Mouse (Mus musculus) spleen, postnatal 14 days (tissue): ENCODE results near the gene Snapc3.

Experiments
- DNase-seq, 2 experiments: peaks; one replicate each; pipeline ENCODE4 v3.0.0; 2021 to 2022; ENCODE audit warnings: low spot score in 2 of 2

The Snapc3 gene

DNA sequence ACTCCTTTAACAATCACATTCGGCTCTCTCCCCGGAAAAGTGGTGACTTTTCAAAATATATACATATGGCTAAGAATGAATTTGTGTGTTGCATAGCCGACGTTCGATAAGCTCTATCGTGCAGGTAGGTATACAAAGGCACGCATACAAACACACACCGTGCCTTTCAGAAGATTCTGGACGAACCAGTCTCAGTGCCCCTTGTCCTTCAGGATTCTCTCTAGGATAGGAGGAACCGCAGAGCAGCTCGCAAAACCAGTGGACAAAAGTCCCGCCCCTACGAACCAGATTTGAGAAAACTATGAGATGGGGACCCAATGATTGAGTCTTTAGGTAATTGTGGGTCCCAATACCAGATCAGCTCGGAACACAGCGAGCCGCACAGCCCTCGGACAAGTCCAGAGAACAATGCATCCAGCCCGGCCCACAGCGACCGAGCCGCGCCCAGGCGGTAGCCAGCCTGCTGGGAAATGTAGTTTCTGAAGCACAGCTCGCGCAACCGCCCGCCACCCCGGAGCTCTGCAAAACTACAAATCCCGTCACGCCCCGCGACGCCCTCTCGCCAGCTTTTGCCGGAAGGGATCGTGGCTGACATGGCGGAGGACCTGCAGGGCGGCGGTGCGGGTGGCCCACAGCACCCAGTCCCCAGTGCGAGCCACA, at the start of gene Snapc3:
Snapc3 (plus strand) TSS at position 565 of the 660 bp plus-strand sequence.
- DNase-seq: peak; percentile 90 to 94

DNA sequence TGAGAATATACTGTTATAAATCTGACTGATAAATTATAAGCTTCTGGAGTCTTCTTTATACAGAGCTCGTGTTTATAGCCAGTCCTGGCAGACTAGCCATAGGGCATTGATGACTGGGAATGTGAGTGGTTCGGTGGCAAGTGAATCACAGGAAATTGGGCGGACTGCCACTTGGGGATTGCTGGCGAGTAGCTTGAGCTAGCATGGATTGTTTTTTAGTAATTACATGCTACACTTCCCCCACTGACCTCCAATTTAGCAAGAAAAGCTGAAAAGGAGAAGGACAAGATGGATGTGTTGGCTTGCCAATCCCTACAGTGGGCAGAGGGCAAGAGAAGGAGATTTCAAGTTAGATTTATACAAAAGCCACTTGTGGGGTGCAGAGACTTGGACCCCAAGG, 44.1 kb upstream of the Snapc3 start:
- DNase-seq: no peak

DNA sequence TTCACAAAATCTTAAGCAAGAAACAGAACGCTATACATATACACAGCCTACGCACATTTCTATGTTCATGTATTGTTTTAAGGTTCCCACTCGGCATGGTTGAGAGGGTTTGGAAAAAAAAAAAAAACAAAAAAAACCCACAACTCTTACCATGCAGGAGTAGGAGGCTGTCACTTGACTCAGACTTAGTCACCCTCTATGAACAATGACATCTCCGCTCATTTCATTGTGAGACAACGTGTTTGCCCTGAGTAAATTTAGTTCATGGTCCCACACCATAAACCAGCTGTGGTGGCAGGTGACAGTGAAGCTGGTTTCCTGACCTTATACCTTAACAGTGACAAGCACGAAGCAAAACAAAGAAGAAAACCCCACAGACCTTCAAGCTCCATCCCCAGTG, 41.9 kb upstream of the Snapc3 start:
- DNase-seq: no peak

DNA sequence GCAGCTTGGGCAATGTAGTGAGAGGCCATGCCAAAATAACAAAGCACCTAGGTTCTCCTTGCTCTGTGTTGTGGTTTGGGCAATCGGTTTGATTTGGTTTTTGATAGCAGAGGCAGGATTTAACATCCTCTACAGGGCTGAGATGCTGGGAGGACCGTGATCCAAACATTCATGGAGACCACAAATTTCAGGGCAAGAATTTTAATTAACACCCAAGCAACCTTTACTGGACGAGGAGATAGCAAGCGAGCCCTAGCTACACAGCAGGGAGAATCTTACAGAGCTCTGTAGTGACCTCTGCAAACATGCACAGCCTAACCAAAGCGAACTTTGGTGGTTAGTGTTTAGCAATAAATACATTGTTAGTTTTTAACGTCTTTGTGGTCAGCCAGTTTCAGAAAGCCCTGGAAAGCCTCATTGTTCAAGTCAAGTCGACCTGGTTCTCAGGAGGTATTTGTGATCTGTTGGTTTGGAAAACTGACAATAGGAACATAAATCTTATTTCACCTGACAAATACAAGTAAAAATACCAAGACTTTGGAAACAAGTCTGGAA, 41.0 kb upstream of the Snapc3 start:
- no peak for DNase-seq

DNA sequence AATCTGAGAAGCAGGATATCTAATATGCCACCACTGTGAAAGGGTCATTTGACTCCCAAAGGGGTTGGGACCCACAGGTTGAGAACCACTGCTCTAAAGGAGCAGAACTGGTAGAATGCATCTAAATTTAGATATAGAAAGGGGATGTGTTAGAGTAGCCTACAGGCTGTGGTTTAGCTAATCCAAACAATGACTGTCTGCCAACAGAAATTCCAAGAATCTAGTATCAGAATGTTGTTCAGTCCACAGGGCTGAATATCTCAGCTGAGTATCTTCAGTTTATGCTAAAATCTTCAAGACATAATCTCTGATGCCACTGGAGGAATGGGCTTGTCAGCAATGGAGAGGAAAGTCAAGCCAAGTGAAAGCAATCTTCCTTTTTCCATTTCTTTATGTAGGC, 38.5 kb upstream of the Snapc3 start:
- no peak for DNase-seq

DNA sequence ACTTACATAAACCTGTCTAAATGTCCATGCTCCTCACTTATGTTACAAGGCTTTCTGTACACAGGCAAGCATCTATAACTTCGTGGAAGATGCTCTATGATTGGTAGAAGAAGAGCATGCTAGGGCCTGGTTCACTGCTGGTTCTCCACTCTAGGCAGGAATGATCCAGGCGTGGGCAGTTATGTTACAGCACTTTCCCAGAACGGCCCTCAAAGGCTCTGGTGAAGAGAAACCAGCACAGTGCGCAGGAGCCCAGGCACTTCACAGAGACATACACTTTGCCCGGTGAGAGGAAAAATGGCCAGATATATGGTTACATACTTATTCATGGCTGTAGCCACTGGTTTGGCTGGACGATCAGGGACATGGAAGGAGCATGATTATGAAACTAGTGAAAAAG, 37.8 kb upstream of the Snapc3 start:
- DNase-seq: no peak

DNA sequence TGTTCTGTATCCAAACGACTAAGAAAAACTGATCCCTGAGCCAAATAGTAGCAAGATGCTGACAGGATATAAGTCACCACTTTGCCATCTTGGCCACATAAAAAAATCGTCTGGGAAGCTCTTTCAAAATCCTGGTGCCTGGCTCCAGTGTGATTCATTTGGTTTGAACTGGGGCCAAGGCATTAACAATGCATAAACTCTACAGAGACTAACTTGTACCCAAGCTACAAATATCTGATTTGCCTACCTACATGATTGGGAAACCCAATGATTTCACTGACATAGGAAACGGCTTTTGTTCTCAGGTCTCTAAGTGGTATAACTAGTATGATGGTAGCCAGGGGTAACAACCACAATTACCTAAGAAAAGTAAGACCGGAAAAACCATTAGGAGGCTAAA, 37.3 kb upstream of the Snapc3 start:
- no peak for DNase-seq

DNA sequence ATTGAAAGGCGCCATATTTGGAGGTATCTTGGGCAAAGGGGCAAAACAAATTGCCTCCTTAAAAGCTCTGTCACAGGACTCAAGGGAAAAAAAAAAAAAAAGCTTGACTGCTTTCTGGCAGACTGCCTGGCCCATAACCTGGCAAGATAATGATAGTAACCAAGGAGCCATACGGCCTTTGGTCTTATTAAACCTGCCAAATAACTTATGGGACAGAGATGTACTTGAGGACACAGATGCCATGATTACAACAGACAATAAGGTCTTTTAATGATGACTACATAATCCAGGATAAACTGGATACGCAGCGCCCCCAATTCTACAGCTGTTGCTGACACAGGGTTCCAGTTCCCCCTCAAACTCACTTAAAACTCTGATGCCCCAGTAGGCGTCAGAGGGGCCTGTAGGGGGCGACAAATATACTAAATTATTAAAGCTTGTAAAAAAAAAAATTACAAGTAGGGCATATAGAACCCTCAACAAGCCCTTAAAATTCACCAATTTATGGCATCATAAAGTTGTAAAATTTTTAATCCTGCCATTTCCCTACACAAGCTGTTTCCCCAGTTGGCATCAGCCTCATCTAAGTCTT, 33.5 kb upstream of the Snapc3 start:
- DNase-seq: peak in 1 of 2 experiments; percentile 23

DNA sequence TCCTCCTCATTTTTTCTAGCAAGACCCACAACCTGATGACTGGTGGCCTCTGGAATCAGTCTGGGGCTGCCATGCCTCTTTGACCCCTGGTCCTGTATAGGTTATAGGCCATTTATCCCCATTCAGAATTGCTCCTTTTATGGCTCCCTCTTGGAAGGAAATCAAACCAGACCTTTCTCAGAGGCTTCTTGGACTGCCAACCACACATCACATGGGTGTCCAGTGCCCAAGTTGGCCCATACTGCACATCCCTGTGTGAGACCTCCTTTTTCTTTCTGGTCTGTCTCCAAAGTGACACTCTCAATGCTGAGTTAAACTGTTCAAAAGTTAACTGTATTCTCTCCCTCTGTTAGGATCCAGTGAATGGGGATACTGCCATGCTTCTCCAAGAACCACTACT, 32.4 kb upstream of the Snapc3 start:
- DNase-seq: no peak

DNA sequence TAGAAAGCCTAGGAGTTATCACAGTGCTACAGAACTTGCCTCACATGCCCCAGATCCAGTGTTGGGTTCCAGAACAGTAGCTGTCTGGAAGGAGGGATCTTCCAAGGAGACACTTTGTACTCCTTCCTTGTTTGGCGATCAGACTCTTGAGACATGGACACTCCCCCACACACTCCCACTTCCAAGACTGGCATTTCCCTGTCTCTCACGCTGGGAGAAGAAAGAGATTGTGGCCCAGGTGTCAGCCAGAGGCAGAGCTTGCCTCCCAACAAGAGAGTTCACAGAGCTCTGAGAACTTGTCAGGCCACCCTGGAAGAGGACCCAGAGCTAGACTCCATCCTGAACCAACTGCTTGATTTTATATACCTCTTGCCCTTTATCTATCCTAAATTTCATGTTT, 27.0 kb upstream of the Snapc3 start:
- no peak for DNase-seq

DNA sequence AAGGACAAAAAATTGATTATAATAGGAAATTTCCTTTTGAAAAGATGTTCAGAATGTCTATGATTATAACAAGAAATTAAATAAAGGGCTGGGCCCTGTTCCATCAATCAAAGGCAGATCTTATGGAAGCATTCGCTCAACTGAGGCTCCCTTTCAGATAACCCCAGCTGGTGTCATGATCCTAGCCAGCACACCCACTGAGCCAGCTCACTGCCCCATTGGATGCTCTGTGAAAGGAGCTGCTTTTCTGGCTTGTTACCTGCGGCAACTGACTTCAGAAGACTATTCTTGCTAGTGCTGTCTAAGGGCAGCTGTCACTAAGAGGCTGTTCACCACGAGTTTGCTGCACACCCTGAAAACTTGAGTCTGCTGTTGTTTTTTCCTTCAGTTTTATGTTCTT, 25.6 kb upstream of the Snapc3 start:
- no peak for DNase-seq

DNA sequence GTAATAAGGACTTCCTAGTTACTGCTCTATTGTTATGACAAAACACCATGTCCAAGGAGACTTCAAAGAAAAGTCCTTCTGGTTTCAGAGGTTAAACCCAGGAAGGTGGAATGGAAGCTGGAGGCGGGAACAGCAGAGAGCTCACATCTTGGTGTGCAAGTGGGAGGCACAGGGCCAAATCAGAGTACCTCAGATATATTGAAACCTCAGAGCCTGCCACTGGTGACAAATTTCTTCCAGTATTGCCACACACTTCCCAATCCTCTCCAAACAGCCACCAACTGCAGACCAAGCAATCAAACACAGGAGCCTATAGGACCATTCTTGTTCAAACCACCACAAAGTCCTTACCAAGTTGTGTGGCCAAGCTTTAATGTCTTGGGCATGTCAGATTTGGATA, 23.8 kb upstream of the Snapc3 start:
- no peak for DNase-seq

DNA sequence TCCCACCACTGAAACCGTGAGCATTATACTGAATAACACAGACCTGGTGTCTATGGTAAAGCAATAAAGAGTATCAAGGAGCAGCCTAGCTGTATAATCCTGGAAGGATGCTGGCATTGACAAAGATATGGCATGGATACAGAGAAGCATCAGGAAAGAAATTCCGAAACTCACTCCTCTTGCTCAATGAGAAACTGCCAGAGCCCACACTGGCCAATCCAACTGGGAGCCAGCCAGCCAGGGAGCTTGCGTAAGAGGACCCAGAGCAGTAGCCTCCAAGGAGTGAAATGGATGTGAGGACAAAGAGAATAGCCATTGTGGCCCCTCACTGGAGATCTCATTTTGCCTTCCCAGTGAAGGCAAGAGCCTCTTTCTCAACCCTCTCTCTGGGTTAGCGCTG, 21.2 kb upstream of the Snapc3 start:
- no peak for DNase-seq

DNA sequence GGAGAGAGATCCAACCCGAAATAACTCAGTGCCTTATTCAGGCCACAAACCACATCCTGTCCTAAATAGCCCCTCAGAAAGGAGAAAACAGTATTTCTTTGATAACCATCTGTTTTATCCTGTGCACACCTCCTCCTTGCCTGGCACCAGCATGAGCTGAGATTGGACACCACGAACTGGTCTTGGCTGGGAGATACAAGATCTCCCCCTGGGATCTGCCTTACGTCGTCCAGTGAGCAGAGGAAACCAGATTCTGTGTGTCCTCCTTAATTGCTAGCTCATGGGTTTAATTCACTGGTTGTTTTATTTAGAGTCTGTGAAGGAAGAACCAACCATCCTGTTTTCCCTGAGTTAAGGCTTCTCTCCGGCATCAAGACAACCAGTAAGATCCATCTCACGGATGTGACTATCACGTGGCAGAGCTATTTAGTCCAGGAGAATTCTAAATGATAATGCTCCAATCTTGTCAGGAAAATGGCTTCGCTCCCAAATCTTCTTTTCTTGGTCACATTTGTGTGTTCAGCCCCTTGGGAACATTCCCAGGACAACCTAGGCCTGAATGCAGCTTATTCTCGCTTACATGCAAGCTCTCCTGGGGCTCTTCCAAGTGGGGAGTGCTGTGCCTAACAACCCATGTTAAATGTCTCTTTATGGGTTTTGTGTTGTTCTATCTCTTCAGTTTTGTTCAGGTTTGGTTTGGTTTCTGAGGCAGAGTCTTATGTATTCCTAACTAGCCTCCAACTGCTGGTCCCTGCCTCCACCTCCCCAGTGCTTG, 20.3 kb upstream of the Snapc3 start:
- DNase-seq: no peak

DNA sequence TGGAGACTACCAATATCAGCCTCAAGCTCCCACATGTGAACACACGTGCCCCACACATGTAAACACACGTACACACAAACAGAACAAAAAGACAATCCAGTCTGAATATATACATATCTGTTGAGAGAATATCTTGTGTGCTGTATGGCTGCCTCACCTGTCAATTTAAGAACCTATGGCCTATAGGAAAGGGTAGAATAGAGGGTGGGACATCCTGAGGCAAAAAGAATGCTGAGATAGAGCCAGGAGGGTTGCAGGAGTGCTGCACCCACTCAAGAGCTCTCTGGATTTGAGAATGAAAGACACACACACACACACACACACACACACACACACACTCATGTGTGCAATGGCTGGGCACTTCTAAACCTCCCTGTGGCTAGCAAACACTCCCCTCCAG, 19.0 kb upstream of the Snapc3 start:
- no peak for DNase-seq

DNA sequence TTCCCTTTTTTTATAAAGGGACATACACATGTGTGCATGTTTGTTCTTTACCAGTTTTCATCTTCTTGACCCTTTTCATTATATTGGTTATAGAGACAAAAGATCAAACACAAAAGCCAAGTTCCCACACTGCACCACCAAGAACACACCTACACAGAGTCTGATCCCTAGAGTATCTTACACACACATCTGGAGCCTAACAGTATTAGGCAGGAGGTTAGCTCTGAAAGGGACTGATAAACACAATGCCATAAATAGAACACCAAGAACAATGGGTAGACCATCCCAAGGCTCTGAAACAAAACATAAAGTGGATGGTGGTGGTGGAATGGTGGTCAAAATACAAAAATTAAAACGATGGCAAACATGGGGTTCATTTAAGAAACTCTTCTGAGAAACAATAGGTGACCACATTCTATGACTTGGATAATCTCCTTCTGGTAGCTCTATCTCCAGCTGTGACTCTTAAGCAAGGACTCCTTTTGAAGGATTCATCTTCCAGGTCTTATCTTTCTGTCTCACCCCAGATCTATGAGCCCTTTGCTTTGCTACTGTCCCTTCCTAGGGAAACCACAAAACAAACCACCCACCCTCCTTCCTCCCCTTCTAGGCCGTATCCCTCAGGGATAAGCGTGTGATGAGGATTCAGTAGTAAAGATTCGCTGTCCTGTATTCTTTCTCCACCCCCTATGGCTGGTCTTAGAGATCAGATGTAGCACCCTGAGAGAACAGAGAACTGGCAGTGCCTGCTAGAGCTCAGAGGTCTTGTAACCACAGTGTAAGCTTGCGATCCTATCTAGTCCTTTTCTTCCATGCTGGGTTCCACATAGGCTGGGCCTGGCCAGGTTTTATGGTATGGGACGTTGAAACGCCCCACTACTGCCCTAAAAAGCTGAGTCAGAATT, 16.6 kb upstream of the Snapc3 start:
- no peak for DNase-seq

DNA sequence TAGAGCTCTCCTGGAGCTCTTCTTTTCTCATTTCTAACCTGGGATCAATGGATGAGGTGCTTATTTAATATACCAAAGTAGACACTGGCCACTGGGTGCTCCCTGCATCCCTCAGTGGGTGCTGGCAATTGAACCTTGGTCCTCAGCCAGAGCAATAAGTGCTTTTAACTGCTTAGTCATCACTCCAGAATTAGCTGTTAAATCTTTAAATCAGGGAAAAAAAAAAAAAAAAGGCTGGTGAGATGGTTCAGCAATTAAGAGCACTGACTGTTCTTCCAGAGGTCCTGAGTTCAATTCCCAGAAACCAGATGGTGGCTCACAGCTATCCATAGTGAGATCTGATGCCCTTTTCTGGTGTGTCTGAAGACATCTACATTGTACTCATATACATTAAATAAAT, 15.8 kb upstream of the Snapc3 start:
- no peak for DNase-seq

DNA sequence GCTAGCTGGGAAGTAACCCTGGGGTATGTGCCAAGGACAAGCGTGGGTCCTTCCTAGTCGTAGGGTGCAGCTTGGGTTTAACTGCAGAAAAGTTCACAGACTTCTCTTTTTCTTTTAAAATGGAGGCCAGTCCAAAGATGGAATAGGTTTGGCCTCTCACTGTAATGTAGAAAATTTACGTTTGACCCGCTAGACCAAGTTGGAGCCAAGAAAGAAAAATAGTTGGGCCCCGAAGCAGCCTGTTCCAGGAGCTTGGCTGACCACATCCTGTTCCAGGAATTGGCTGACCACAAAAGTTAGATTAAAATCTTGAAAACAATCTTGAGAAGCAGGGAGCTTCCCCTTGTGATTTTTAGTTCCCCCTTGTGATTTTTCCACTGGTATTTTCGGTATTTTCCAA, 9.8 kb upstream of the Snapc3 start:
- no peak for DNase-seq

DNA sequence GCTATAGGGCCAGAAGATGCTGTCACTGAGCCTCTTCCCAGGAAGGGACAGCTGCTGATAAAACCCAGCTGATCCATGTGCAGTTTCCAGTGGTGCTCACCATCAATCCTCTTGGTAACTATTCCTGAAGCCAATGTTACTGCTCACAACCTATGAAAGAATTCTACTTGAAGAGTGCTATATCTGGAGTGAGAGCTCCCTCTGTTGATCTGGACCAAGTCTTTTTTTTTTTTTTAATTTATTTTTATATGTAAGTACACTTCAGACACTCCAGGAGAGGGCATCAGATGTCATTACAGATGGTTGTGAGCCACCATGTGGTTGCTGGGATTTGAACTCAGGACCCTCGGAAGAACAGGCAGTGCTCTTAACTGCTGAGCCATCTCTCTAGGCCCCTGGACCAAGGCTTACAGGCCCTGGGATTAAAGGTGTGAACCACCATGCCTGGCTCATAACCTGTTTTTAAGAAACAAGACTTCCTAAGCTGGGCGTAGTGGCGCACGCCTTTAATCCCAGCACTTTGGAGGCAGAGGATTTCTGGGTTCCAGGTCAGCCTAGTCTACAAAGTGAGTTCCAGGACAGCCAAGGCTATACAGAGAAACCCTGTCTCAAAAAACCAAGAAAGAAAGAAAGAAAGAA, 7.5 kb upstream of the Snapc3 start:
- no peak for DNase-seq

DNA sequence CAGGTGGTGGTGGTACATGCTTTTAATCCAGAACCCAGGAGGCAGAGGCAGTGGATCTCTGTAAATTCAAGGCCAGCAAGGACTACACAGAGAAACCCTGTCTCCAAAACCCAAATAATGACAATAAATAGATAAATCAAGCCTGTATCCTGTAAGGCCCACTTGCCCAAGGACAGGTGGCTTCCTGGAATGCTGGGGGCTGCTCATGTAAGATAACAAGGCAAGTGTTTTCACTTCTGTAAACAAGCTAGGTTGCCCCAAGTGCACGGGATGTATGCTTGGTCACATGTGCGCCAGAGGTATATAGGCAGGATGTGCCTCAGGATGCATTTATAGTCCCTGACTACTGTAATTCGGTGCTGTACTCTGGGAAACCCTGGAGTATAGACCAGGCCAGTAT, 5.5 kb upstream of the Snapc3 start:
- DNase-seq: no peak

DNA sequence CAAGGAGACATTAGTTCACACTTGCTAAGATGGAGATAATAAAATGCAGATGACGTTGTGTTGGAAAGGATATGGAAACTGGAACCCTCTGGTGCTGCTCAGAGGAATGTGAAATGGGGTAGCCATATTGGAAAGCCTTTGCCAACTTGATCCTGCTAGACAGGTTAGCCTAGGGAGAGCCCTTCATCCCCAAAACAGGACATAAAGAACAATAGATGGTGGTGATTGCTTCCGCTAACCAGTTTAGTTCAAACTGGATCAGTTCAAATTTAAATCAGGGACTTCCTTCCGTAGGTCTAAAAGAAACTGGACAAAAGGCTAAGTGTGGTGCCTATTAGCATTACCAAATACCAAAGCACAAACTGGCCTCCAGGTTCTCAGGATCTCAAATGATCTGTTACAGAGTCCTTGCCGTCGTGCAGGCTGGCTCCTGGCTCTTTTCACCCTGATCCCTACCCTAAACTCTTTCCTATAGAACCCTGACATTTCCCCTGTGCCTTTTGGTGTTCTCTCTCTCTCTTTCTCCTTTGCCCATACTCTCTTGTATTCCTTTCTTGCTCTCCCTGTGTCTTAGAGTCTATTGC, 3.2 kb upstream of the Snapc3 start:
- no peak for DNase-seq
